ENCODE assay signal across 26 mouse cellular contexts in genomic region chr3:95346454-95346853, GRCm38 (mm10). TPM values are rescaled to one million over a fixed set of nuclear protein-coding genes. Genes with fewer than 3 reads are reported as not detected.
DNase-seq lines count a peak whose midpoint lies in the region; ATAC-seq lines count a peak whose summit lies in the region.
"Had no signal": no experiment of that assay in that cellular context is flagged by ENCODE, and none has a peak within 500 bp of the region (broad histone marks: within the 10 kb centered on the region; RNA-seq: fewer than 3 reads in every experiment).

No protein-coding gene starts in this region.

- intact Hi-C loops in heart, postnatal 25 days (cut with DNase I), result no loop called here

- DNase-seq in heart, adult 11 months, result peak; percentile 55
- peak; percentile 68 for DNase-seq in heart, embryonic 10.5 days (ENCODE audit: low spot score)
- DNase-seq in heart, postnatal 25 days (ENCODE audit: low spot score), result no peak
- DNase-seq in intestine, embryonic 14.5 days (ENCODE audit: low spot score), result peak; percentile 18
- DNase-seq: adrenal gland, adult 2 months; adrenal gland, adult 8-10 months; adrenal gland, postnatal 10 days; adrenal gland, postnatal 14 days; adrenal gland, postnatal 25 days; adrenal gland, postnatal 36 days; B cell, adult 2 months; cerebellum, adult 11 months; cerebellum, adult 11-12 months; cerebellum, adult 18-20 months had no signal

- H3K9me3 ChIP-seq in heart, embryonic 11.5 days (replicated peaks; ENCODE audit: control insufficient read depth, low read length), result no peaks in the 10 kb centered on the region
- H3K9me3 ChIP-seq in heart, embryonic 10.5 days, result no peaks in the 10 kb centered on the region
- no peaks in the 10 kb centered on the region for H3K9me3 ChIP-seq in intestine, embryonic 14.5 days (ENCODE audit: control insufficient read depth, low read length)
- no peaks in the 10 kb centered on the region for H3K9me3 ChIP-seq in intestine, embryonic 15.5 days
- H3K9me3 ChIP-seq: G1E had no signal

- H3K4me3 ChIP-seq in heart, embryonic 11.5 days (ENCODE audit: low read depth, low read length), result no peak overlapping the region
- H3K4me3 ChIP-seq in heart, embryonic 10.5 days, result no peak overlapping the region
- H3K4me3 ChIP-seq in intestine, embryonic 14.5 days (ENCODE audit: low read depth, low read length), result no peak overlapping the region
- no peak overlapping the region for H3K4me3 ChIP-seq in intestine, embryonic 15.5 days (replicated peaks)

- no peak overlapping the region for H3K4me2 ChIP-seq in heart, embryonic 11.5 days
- H3K4me2 ChIP-seq in intestine, embryonic 14.5 days (ENCODE audit: low read length), result no peak overlapping the region
- no peak overlapping the region for H3K4me2 ChIP-seq in intestine, embryonic 15.5 days (replicated peaks)

- no peak for ATAC-seq in heart, embryonic 11.5 days (replicated peaks; ENCODE audit: insufficient number of reproducible peaks, low FRiP score, low TSS enrichment)
- no peak for ATAC-seq in intestine, embryonic 14.5 days (replicated peaks; ENCODE audit: low FRiP score, low TSS enrichment, low read depth)
- no peak for ATAC-seq in intestine, embryonic 15.5 days
- ATAC-seq: activated CD4-positive, CD25-positive, alpha-beta regulatory T cell, adult 4 months; CD4-positive, CD25-positive, alpha-beta regulatory T cell, adult 4 months; Patski had no signal

- H3K27me3 ChIP-seq in heart, embryonic 11.5 days (ENCODE audit: control insufficient read depth, insufficient read depth, low read length), result no peaks in the 10 kb centered on the region
- no peaks in the 10 kb centered on the region for H3K27me3 ChIP-seq in heart, embryonic 10.5 days (ENCODE audit: insufficient read depth, poor library complexity, severe bottlenecking)
- H3K27me3 ChIP-seq in intestine, embryonic 14.5 days (replicated peaks; ENCODE audit: control insufficient read depth, insufficient read depth, low read length), result no peaks in the 10 kb centered on the region
- H3K27me3 ChIP-seq in intestine, embryonic 15.5 days (replicated peaks), result no peaks in the 10 kb centered on the region
- H3K27me3 ChIP-seq: CH12.LX, Patski had no signal

- no peak overlapping the region for H3K27ac ChIP-seq in heart, embryonic 11.5 days (ENCODE audit: low read depth, low read length)
- H3K27ac ChIP-seq in heart, embryonic 10.5 days, result no peak overlapping the region
- no peak overlapping the region for H3K27ac ChIP-seq in intestine, embryonic 14.5 days (ENCODE audit: low read depth)
- no peak overlapping the region for H3K27ac ChIP-seq in intestine, embryonic 15.5 days

- H3K4me1 ChIP-seq in heart, embryonic 11.5 days (ENCODE audit: control insufficient read depth, insufficient read depth, low read length), result no peaks in the 10 kb centered on the region
- no peaks in the 10 kb centered on the region for H3K4me1 ChIP-seq in heart, embryonic 10.5 days
- no peaks in the 10 kb centered on the region for H3K4me1 ChIP-seq in intestine, embryonic 14.5 days (replicated peaks; ENCODE audit: control insufficient read depth, insufficient read depth, low read length)
- no peaks in the 10 kb centered on the region for H3K4me1 ChIP-seq in intestine, embryonic 15.5 days (replicated peaks)

- peaks cover 35% of the 10 kb centered on the region for H3K36me3 ChIP-seq in heart, embryonic 11.5 days (ENCODE audit: control insufficient read depth, insufficient read depth, low read length)
- H3K36me3 ChIP-seq in heart, embryonic 10.5 days, result peaks cover 92% of the 10 kb centered on the region
- peaks cover 89% of the 10 kb centered on the region for H3K36me3 ChIP-seq in intestine, embryonic 14.5 days (ENCODE audit: control insufficient read depth, insufficient read depth, low read length)
- H3K36me3 ChIP-seq in intestine, embryonic 15.5 days, result peaks cover 41% of the 10 kb centered on the region

- no peak overlapping the region for H3K9ac ChIP-seq in heart, embryonic 11.5 days (ENCODE audit: low read depth, low read length)
- H3K9ac ChIP-seq in intestine, embryonic 14.5 days (ENCODE audit: low read length), result no peak overlapping the region
- H3K9ac ChIP-seq in intestine, embryonic 15.5 days, result no peak overlapping the region

- WGBS in heart, embryonic 11.5 days (ENCODE audit: insufficient replicate concordance), result 91% methylated on average over 7 of the region's 7 CpGs
- WGBS in heart, embryonic 10.5 days, result 93% methylated on average over 7 of the region's 7 CpGs
- 90% methylated on average over 7 of the region's 7 CpGs for WGBS in intestine, embryonic 14.5 days
- 89% methylated on average over 7 of the region's 7 CpGs for WGBS in intestine, embryonic 15.5 days

RNA-seq across cellular contexts. Expression of gene Setdb1, which starts 10.5 kb away (rescaled TPM):
- polyA plus RNA-seq in heart, embryonic 11.5 days (2014; fragmentation: Nextera tagmentation; extraction: Ambion mirVana), result 31.6 and 37.6 TPM in 2 replicates
- 33.0 and 42.8 TPM in 2 replicates for polyA plus RNA-seq in heart, embryonic 10.5 days (2016; fragmentation: Nextera tagmentation; extraction: Ambion mirVana)
- total RNA-seq in heart, postnatal 25 days (2021), result 10 to 100 TPM; 11.2 to 11.4 TPM
- 45.2 and 51.3 TPM in 2 replicates for polyA plus RNA-seq in intestine, embryonic 14.5 days (2014; fragmentation: Nextera tagmentation; extraction: Ambion mirVana)
- polyA plus RNA-seq in intestine, embryonic 15.5 days (2015; fragmentation: Nextera tagmentation; extraction: Ambion mirVana), result 29.2 and 31.2 TPM in 2 replicates

RNA-seq across cellular contexts. Expression of gene Cers2, which starts 31.9 kb away (rescaled TPM):
- 117 and 125 TPM in 2 replicates for polyA plus RNA-seq in heart, embryonic 11.5 days (2014; fragmentation: Nextera tagmentation; extraction: Ambion mirVana)
- 147 TPM in 2 replicates for polyA plus RNA-seq in heart, embryonic 10.5 days (2016; fragmentation: Nextera tagmentation; extraction: Ambion mirVana)
- 10 to 100 TPM; 35.9 to 40.4 TPM for total RNA-seq in heart, postnatal 25 days (2021)
- 130 and 143 TPM in 2 replicates for polyA plus RNA-seq in intestine, embryonic 14.5 days (2014; fragmentation: Nextera tagmentation; extraction: Ambion mirVana)
- polyA plus RNA-seq in intestine, embryonic 15.5 days (2015; fragmentation: Nextera tagmentation; extraction: Ambion mirVana), result 146 and 148 TPM in 2 replicates

RNA-seq across cellular contexts. Expression of gene Anxa9, which starts 39.5 kb away (rescaled TPM):
- 0.84 and 1.5 TPM in 2 replicates for polyA plus RNA-seq in heart, embryonic 11.5 days (2014; fragmentation: Nextera tagmentation; extraction: Ambion mirVana)
- 1.6 and 2.5 TPM in 2 replicates for polyA plus RNA-seq in heart, embryonic 10.5 days (2016; fragmentation: Nextera tagmentation; extraction: Ambion mirVana)
- under 1 TPM; 0.52 to 0.59 TPM for total RNA-seq in heart, postnatal 25 days (2021)
- polyA plus RNA-seq in intestine, embryonic 14.5 days (2014; fragmentation: Nextera tagmentation; extraction: Ambion mirVana), result 1.5 and 1.6 TPM in 2 replicates
- 1.4 and 1.6 TPM in 2 replicates for polyA plus RNA-seq in intestine, embryonic 15.5 days (2015; fragmentation: Nextera tagmentation; extraction: Ambion mirVana)

RNA-seq across cellular contexts. Expression of gene 4930558C23Rik, which starts 56.2 kb away (rescaled TPM):
- not detected in 2 replicates for polyA plus RNA-seq in heart, embryonic 11.5 days (2014; fragmentation: Nextera tagmentation; extraction: Ambion mirVana)
- polyA plus RNA-seq in heart, embryonic 10.5 days (2016; fragmentation: Nextera tagmentation; extraction: Ambion mirVana), result not detected in 2 replicates
- not detected for total RNA-seq in heart, postnatal 25 days (2021)
- polyA plus RNA-seq in intestine, embryonic 14.5 days (2014; fragmentation: Nextera tagmentation; extraction: Ambion mirVana), result not detected in 2 replicates
- not detected in 2 replicates for polyA plus RNA-seq in intestine, embryonic 15.5 days (2015; fragmentation: Nextera tagmentation; extraction: Ambion mirVana)
- total RNA-seq: adrenal gland, adult 18-20 months; adrenal gland, adult 2 months; adrenal gland, adult 8-10 months; adrenal gland, postnatal 10 days; adrenal gland, postnatal 14 days; adrenal gland, postnatal 25 days; adrenal gland, postnatal 36 days; adrenal gland, postnatal 4 days; CH12.LX; G1E; MEL had no signal
- polyA plus RNA-seq: activated CD4-positive, CD25-positive, alpha-beta regulatory T cell, adult 4 months; adrenal gland, adult 2 months; brain, embryonic 14.5 days; C2C12; CD4-positive, CD25-positive, alpha-beta regulatory T cell, adult 4 months; G1E; Patski had no signal
